Mouse (Mus musculus) testis, adult 2 months (tissue): Measurements from ENCODE around the gene Fchsd2.

Experiments
- CTCF ChIP-seq: fragments of 200-500 bp; IDR thresholded peaks from 2 replicates; pipeline ENCODE4 v1.5.1; 2012; ENCODE audit warnings: low read depth, mild to moderate bottlenecking, inconsistent platforms, low read length, moderate library complexity; ENCODE audit not compliant: control insufficient read depth, insufficient read depth, insufficient replicate concordance
- POLR2A ChIP-seq: fragments of 200-500 bp; IDR thresholded peaks from 2 replicates; pipeline ENCODE4 v1.6.1; 2012; ENCODE audit warnings: low read depth, mild to moderate bottlenecking, inconsistent platforms, low read length, moderate library complexity; ENCODE audit not compliant: control insufficient read depth

- TF ChIP-seq CTCF = no peak
- no peak for TF ChIP-seq POLR2A
These were observed 3.9 kb downstream of the Fchsd2 start for GRCm38 (mm10) chr7:101096576-101096975.
